Mouse (Mus musculus): ENCODE measurements around the gene Ppie. TPM values are rescaled to one million over a fixed set of nuclear protein-coding genes. Genes with fewer than 3 reads are reported as not detected.
"Not testable (repeated sequence)": the region's sequence is repeated elsewhere in the genome, so short reads cannot be mapped to it uniquely, and the experiment has no call there.

Ppie gene
- total RNA-seq, 2 experiments from 2014 or later = 5.6 to 15.4 TPM

- not testable (repeated sequence) for ATAC-seq (replicated peaks; ENCODE audit: low FRiP score, poor library complexity, severe bottlenecking)
Measured at GRCm38 (mm10) chr4:123116640-123117039, 23.1 kb downstream of the Ppie start.

GRCm38 (mm10) chr4:123116011-123116410 lies 23.7 kb downstream of the Ppie start, which contains the start of gene Oxct2b:
TSS of gene Oxct2b (plus strand) at chr4:123116266.
- no peak for ATAC-seq (replicated peaks; ENCODE audit: low FRiP score, poor library complexity, severe bottlenecking)

GRCm38 (mm10) chr4:123114651-123115050 lies 25.1 kb downstream of the Ppie start:
- not testable (repeated sequence) for ATAC-seq (replicated peaks; ENCODE audit: low FRiP score, poor library complexity, severe bottlenecking)

GRCm38 (mm10) chr4:123112216-123112764 lies 27.5 kb downstream of the Ppie start:
- no peak for ATAC-seq (replicated peaks; ENCODE audit: low FRiP score, poor library complexity, severe bottlenecking)

GRCm38 (mm10) chr4:123111275-123111983 lies 28.3 kb downstream of the Ppie start:
- not testable (repeated sequence) for ATAC-seq (replicated peaks; ENCODE audit: low FRiP score, poor library complexity, severe bottlenecking)

- ATAC-seq (replicated peaks; ENCODE audit: low FRiP score, poor library complexity, severe bottlenecking) = no peak
Measured at GRCm38 (mm10) chr4:123110751-123111150, 29.0 kb downstream of the Ppie start.

GRCm38 (mm10) chr4:123108056-123108455 lies 31.7 kb downstream of the Ppie start:
- ATAC-seq (replicated peaks; ENCODE audit: low FRiP score, poor library complexity, severe bottlenecking) = no peak

GRCm38 (mm10) chr4:123106864-123107263 lies 32.9 kb downstream of the Ppie start:
- no peak for ATAC-seq (replicated peaks; ENCODE audit: low FRiP score, poor library complexity, severe bottlenecking)

- not testable (repeated sequence) for ATAC-seq (replicated peaks; ENCODE audit: low FRiP score, poor library complexity, severe bottlenecking)
Measured at GRCm38 (mm10) chr4:123105929-123106328, 33.8 kb downstream of the Ppie start.

GRCm38 (mm10) chr4:123105451-123105790 lies 34.3 kb downstream of the Ppie start:
- no peak for ATAC-seq (replicated peaks; ENCODE audit: low FRiP score, poor library complexity, severe bottlenecking)

GRCm38 (mm10) chr4:123104651-123105450 lies 34.9 kb downstream of the Ppie start, which contains the start of gene Bmp8b:
TSS of gene Bmp8b (plus strand) at chr4:123105165.
- no peak for ATAC-seq (replicated peaks; ENCODE audit: low FRiP score, poor library complexity, severe bottlenecking)

- no peak for ATAC-seq (replicated peaks; ENCODE audit: low FRiP score, poor library complexity, severe bottlenecking)
Measured at GRCm38 (mm10) chr4:123093869-123094268, 45.9 kb downstream of the Ppie start.

GRCm38 (mm10) chr4:123093064-123093776 lies 46.5 kb downstream of the Ppie start:
- no peak for ATAC-seq (replicated peaks; ENCODE audit: low FRiP score, poor library complexity, severe bottlenecking)

GRCm38 (mm10) chr4:123092621-123093020 lies 47.1 kb downstream of the Ppie start:
- ATAC-seq (replicated peaks; ENCODE audit: low FRiP score, poor library complexity, severe bottlenecking) = no peak

GRCm38 (mm10) chr4:123086381-123086780 lies 53.4 kb downstream of the Ppie start:
- ATAC-seq (replicated peaks; ENCODE audit: low FRiP score, poor library complexity, severe bottlenecking) = no peak

GRCm38 (mm10) chr4:123085290-123085689 lies 54.5 kb downstream of the Ppie start:
- no peak for ATAC-seq (replicated peaks; ENCODE audit: low FRiP score, poor library complexity, severe bottlenecking)

GRCm38 (mm10) chr4:123083323-123083902 lies 56.3 kb downstream of the Ppie start:
- peak; percentile 59 for ATAC-seq (replicated peaks; ENCODE audit: low FRiP score, poor library complexity, severe bottlenecking)

- ATAC-seq (replicated peaks; ENCODE audit: low FRiP score, poor library complexity, severe bottlenecking) = peak; percentile 63; the same call in 1 of the 2 replicates
Measured at GRCm38 (mm10) chr4:123082283-123083163, 57.2 kb downstream of the Ppie start.

- peak; percentile 66 for ATAC-seq (replicated peaks; ENCODE audit: low FRiP score, poor library complexity, severe bottlenecking)
Measured at GRCm38 (mm10) chr4:123080791-123081190, 59.0 kb downstream of the Ppie start.
